Mouse (Mus musculus) myocyte (in vitro differentiated cells): ENCODE results near the gene Gm9903.

Experiments
- CEBPB ChIP-seq: IDR thresholded peaks from 2 replicates; pipeline ENCODE4 v1.6.1; 2011; ENCODE audit warnings: mild to moderate bottlenecking, moderate library complexity; ENCODE audit not compliant: poor library complexity, insufficient read depth, severe bottlenecking
- E2F4 ChIP-seq: IDR thresholded peaks from one replicate; pipeline ENCODE4 v1.6.1; 2011; ENCODE audit warnings: mild to moderate bottlenecking, control low read depth, moderate library complexity; ENCODE audit not compliant: insufficient read depth
- TCF12 ChIP-seq: IDR thresholded peaks from one replicate; pipeline ENCODE4 v1.6.1; 2011; ENCODE audit warnings: mild to moderate bottlenecking, control low read depth; ENCODE audit not compliant: poor library complexity, insufficient read depth, severe bottlenecking
- TCF3 ChIP-seq: IDR thresholded peaks from one replicate; pipeline ENCODE4 v1.6.1; 2011; ENCODE audit warnings: low read depth, control low read depth; ENCODE audit not compliant: insufficient read length
- USF1 ChIP-seq: IDR thresholded peaks from one replicate; pipeline ENCODE4 v1.6.1; 2011; ENCODE audit warnings: low read depth, mild to moderate bottlenecking, control low read depth, moderate library complexity

DNA sequence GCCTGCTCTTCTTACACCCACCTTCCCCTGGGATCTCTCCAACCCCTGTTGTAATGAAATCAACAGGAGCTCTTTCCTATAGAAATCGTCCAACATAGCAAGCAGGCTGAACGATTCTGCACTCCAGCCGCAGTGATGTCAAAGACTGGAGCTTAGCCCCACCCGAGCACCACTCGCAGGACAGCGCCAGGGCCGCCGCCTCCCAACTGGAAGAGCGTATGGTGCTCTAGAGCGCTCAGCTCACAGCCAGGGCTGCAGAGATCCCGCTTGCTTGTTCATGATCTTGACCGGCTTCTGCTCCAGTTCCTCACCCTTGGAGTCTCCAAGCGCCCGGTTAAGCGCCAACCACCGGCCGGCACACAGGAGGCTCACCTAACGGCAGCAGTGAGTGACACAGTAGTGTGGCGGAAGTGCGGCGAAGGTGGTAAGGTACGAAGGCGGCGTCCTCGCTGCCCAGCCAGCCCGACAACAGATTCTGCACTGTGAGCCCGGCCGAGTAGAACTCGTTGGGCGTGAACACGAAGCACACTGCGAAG lies 27.6 kb downstream of the Gm9903 start:
- TF ChIP-seq TCF12, result no peak
- TF ChIP-seq CEBPB, result no peak
- TF ChIP-seq E2F4, result no peak
- no peak for TF ChIP-seq TCF3
- no peak for TF ChIP-seq USF1
